Mouse (Mus musculus): ENCODE measurements around the gene Dact3.

Dact3 gene

DNA sequence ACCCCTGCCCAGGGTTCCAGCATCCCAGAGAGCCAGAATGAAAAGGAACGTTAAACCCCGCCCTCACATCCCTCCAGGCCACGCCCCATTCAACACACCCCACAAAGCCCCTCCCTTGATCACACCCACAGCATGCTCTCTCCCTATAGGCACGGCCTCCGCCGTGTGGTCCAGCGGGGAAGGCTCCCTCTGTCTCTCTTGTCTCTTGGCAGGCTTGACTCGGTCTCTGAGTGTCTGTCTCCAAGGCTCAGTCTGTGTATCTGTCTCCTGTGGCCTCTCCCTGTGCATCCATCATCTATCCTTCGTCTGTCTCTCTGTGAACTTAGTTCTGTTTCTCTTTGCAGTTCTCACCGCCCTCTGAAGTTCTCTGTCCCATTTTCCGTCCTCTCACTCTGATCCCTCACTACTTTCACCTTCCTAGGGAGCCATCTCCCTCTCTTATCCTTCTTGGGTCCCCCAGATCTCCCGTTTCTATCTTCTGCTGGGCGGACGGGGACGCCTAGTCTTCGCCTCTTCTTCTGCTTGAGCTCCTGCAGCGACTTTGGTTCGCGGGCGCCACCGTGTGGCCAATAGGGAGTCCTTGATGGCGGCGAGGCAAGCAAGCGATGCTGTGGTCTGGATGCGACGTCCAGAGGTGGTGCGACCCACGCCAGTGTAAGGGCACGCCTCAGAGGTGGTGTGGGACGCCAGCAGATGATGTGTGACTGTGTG is 16.7 kb downstream of the Dact3 start, which contains the start of gene Gng8:
Gng8 (plus strand) TSS at position 146 of the 711 bp plus-strand sequence.
- in situ Hi-C loops (cut with MboI; ENCODE audit: low sequenced_read_pairs): no loop called here

DNA sequence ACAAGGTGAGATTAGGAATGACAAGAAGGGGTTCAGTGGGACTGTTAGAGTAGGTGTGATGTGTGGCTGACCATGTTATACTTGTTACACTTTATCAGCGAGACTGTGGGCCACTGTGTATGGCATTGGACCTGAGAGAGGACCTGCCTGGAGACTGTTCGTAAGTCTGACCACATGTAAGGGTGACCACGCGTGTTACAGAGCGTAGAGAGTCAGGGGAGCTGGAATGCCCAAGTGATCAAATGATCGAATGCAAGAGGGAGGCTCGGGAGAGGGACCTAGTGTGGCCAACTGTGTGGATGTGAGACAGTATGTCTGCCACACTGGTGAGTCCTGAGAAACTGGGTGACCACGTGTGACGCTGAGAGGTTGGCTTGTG is 17.2 kb downstream of the Dact3 start:
- in situ Hi-C loops (cut with MboI; ENCODE audit: low sequenced_read_pairs): no loop called here

DNA sequence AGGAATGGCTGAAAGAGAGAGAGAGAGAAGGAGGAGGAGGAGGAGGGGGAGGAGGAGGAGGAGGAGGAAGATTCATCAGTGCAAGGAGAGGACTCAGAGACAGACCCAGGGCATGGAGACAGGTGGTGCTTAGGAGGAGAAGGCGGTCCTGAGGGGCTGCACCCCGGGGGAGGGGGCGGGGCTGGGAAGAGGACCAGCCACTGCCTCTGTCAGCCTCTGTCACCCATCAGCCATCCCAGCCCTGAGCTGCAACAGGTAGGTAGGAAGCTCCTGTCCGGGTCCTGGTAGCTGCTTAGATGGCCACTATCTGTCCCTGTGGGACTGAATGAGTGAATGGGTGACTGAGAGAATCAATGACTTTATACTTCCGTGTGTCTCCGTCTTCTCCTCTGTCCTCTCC is 18.5 kb downstream of the Dact3 start:
- in situ Hi-C loops (cut with MboI; ENCODE audit: low sequenced_read_pairs): no loop called here

DNA sequence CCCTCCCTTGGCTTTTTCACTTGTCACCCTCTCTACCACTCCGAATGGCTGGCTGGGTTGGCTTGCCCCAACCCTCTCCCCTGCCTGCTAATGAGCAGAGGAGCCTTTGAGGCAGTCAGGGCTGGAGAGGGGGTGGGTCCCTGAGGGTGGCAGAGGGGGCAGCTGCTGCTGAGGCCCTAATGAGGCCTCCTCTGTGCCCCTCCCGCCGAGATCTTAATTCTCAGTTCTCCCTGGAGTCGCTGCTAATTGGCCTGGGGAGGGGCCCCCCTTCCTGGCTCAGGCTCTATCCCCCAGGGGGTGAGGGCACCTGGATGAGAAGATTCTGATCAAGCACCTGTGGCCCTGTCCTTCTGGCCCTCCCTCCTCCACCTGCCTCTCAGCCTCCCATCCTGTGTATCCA is 19.2 kb downstream of the Dact3 start:
- in situ Hi-C loops (cut with MboI; ENCODE audit: low sequenced_read_pairs): no loop called here

- in situ Hi-C loops (cut with MboI; ENCODE audit: low sequenced_read_pairs): no loop called here
Measured at GRCm38 (mm10) chr7:16895000-16895399, 19.9 kb downstream of the Dact3 start.

DNA sequence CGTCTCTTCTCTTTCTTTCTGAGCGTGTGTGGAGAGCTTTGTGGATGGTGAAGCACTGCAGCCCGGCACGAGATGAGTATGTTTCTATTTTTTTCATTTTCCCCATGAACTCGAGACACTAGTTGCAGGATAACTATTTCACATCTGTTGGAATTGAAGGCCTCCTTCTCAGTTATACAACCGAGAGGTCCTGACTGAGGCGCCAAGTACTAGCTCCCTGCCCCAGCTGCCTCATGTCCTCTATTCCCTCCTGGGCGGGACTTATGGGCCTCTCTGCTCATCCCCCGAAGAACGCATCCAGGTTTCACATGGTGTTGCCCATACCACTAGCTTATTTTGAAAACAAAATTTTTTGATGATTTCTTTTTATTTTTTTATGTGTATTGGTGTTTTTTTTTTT is 20.4 kb downstream of the Dact3 start:
- in situ Hi-C loops (cut with MboI; ENCODE audit: low sequenced_read_pairs): no loop called here

DNA sequence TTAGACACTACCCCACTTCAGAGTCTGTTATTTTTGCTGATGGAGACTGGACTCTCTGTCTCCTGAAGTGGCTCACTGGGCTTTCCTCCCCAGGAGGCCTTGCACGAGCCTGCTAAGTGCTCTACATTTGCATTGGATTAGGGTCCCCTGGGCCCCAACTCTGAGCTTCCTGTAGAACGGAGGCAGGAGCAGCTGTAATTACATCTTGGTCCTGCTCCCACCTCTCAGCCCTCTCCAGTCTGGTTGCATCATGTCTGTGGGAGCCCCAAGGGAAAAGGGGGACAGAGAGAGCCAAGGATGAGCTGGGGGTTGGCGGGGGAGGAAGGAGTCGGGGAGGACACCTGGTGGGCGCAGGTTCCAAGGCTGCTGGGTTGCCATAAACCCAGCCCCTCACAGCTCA is 25.4 kb downstream of the Dact3 start:
- in situ Hi-C loops (cut with MboI; ENCODE audit: low sequenced_read_pairs): no loop called here

DNA sequence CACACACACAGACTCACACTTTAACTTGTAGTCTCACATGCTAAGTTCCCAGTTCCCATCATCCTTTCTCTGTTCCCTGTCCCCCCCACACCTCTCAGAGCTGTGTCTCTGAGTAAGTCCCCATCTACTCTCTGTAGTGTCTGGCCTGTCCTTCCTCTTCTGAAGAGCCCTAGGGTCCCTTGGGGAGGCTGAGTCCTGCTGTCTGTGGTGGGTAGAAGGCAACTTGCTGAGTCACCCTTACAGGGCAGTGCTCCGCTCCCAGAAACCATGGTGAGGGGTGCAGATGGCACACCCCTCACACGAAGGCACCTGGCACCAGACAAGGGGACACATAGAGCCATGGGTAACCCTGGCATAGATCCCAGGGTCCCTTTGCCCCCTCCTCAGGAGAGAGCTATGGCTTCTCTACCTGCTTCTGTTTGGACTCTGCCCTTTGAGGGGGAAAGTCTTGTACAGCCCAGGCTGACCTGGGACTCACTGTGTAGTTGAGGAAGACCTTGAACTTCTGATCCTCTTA is 28.4 kb downstream of the Dact3 start:
- in situ Hi-C loops (cut with MboI; ENCODE audit: low sequenced_read_pairs): no loop called here

- in situ Hi-C loops (cut with MboI; ENCODE audit: low sequenced_read_pairs): no loop called here
Measured at GRCm38 (mm10) chr7:16904120-16904675, 29.1 kb downstream of the Dact3 start.

DNA sequence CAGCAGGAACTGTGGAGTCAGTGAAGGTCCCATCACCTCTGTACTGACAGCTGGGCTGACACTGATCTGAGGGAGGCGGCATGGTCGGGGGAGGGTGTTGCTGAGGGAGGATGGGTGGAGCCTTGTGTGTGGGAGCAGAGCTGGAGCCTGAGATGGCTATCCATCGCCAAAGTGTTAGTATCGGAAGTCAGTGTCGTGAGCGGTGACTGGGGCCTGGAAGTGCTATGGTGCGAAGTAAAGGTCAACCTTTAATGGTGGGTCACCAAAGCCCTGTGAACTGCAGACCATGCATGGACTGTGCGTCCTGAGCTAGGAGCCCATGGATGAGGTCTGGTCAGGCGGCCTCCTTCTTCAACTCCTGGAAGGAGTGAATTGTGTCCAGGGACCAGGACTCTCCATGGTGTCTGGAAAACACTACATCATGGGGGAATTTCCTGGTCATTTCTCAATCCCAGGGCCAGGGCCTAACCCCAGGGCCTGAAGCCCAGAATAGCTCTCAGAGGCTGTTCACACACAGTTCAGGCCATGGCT is 30.4 kb downstream of the Dact3 start:
- in situ Hi-C loops (cut with MboI; ENCODE audit: low sequenced_read_pairs): no loop called here

GRCm38 (mm10) chr7:16906281-16906680 is 31.2 kb downstream of the Dact3 start, which contains the start of gene Ptgir:
Ptgir (plus strand) TSS chr7:16906490.
- in situ Hi-C loops (cut with MboI; ENCODE audit: low sequenced_read_pairs): no loop called here

GRCm38 (mm10) chr7:16906889-16907559 is 31.9 kb downstream of the Dact3 start:
- in situ Hi-C loops (cut with MboI; ENCODE audit: low sequenced_read_pairs): no loop called here

DNA sequence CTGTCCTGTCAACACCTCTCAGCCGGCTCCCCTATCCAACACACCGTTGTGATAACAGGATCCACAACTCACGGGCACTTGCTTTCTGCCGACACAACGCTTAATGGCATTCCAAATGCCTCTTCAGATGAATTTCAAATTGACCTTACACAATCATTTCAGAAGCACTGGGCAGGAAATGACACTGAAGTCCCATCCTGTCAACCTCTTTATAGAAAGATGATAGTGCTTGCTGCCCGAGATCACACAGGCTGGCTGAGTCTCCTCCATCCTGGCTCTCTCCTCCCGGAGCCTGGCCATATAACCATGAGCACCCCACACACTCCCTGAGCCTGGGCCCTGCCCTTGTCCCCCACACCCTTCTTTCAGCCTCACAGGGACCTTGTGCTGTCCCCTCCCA is 32.7 kb downstream of the Dact3 start:
- in situ Hi-C loops (cut with MboI; ENCODE audit: low sequenced_read_pairs): no loop called here

GRCm38 (mm10) chr7:16908367-16908766 is 33.2 kb downstream of the Dact3 start:
- in situ Hi-C loops (cut with MboI; ENCODE audit: low sequenced_read_pairs): no loop called here

DNA sequence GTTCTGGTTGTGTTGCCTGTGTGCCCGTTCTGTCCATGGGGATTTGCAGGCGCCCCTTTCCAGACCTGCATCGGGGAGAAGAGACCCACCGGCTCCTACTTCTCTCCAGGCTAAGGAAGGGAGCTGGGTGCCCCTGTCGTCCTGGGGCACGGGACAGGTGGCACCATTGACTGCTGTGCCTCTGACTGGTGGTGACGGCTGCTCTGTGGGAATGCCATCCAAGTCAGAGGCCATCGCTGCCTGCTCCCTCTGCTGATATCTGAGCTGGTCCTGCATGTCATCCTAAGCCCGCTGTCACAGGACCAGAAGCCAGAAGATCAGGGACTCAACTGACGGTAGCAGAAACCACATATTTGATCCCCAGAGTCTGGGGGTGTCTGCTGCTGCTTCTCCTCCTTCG is 33.7 kb downstream of the Dact3 start:
- in situ Hi-C loops (cut with MboI; ENCODE audit: low sequenced_read_pairs): no loop called here

DNA sequence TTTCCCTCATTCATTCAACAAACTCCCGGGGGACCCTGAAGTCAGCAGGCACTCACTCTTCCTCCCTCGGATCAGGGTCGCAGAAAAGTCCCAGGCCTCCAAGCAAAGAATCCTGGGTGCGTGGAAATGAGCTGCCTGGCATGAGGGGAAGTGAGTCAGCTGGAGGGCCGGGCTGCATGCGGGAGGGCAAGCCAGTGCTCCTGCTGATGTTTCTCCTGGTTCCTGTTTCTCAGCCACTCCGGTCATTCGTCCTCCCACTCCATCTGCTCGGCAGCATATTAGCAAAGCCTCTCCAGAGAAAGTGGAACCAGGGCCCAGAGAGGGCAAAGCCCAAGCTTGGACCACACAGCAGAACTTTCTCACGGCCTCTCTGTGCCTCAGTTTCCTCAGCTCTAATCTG is 34.8 kb downstream of the Dact3 start:
- in situ Hi-C loops (cut with MboI; ENCODE audit: low sequenced_read_pairs): no loop called here

DNA sequence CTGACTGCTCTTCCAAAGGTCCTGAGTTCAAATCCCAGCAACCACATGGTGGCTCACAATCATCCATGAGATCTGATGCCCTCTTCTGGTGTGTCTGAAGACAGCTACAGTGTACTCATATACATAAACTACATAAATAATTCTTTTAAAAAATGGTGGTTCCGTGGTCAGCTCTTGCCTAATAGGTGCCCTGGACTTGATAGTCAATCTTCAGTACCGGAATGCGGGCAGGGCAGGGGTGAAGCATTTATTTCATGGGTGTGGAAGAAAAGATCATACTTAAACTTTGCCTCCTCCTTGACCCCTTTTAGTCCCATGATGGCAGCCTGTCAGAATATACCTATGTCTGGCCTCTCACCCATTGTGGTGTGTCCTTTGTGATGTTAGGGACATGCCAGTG is 36.8 kb downstream of the Dact3 start:
- in situ Hi-C loops (cut with MboI; ENCODE audit: low sequenced_read_pairs): no loop called here

- in situ Hi-C loops (cut with MboI; ENCODE audit: low sequenced_read_pairs): no loop called here
Measured at GRCm38 (mm10) chr7:16912360-16912759, 37.2 kb downstream of the Dact3 start.

- in situ Hi-C loops (cut with MboI; ENCODE audit: low sequenced_read_pairs): no loop called here
Measured at GRCm38 (mm10) chr7:16913806-16914452, 38.8 kb downstream of the Dact3 start.

DNA sequence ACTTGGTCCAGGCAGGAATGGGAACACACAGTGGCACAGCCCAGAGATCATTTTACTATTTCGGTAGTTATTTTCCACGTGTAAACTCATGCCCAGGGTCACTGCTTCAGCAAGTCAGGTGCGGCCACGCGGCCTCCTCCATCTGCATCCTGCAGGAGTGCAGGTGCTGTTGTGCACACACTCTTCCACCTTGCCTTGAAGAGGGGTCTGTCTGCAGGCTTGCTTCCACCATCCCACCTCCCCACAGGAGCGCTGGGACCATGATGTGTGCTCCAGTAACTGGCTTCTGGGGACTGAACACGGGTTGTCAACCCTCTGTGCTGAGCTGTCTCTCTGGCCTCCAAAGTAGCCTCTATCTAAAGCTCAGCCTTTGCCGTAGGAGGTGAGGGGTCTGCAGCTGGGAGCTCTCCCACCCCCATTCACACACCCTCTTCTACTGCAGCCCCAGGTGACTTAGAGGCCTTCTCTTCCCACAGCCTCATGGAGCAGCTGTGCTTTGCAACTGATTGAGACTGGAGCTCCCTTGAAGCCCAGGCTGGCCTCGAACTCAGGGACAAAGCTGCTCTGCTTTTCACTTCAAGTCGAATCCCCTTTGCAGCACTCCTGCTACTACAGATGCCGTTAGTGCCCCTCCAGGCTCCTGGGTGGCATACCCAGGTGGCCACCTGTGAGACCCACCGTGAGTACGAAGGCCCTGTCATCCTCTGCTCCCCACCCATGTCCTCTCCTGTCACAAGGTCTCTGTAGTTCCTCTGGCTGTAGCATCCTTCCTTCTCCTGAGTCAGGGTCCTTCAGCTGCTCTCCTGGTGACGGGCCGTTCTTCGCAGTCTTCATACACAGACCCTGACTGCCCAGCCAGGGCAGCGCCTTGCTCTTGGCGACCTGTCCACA is 39.6 kb downstream of the Dact3 start:
- in situ Hi-C loops (cut with MboI; ENCODE audit: low sequenced_read_pairs): no loop called here

Measured in CH12F3 (cell line).